Mouse (Mus musculus) cerebellum, adult 2 months (tissue): ENCODE results near the gene St8sia1. TPM values are rescaled to one million over a fixed set of nuclear protein-coding genes. Genes with fewer than 3 reads are reported as not detected.

ENCODE experiments used
- DNase-seq, 2 experiments: peaks; one replicate each; pipeline ENCODE4 v3.0.0; 2021
- H3K27ac ChIP-seq: fragments of 200-500 bp; 2 replicates; pipeline ENCODE4 v1.5.1; 2012; ENCODE audit warnings: low read length, control low read depth, inconsistent platforms; ENCODE audit not compliant: insufficient read depth
- H3K27me3 ChIP-seq: fragments of 200-500 bp; 2 replicates; pipeline ENCODE4 v1.6.1; 2012; ENCODE audit warnings: inconsistent platforms, mild to moderate bottlenecking, low read length, moderate library complexity; ENCODE audit not compliant: control insufficient read depth, insufficient read depth
- H3K4me1 ChIP-seq: fragments of 200-500 bp; 2 replicates; pipeline ENCODE4 v1.6.1; 2011; ENCODE audit warnings: low read length; ENCODE audit not compliant: control insufficient read depth, insufficient read depth
- H3K4me3 ChIP-seq: fragments of 200-500 bp; replicated peaks from 2 replicates; pipeline ENCODE3; 2011; ENCODE audit warnings: mild to moderate bottlenecking, low read depth, low read length, control low read depth; ENCODE audit not compliant: insufficient read depth
- CTCF ChIP-seq: fragments of 200-500 bp; IDR thresholded peaks from 2 replicates; pipeline ENCODE4 v1.5.1; 2011; ENCODE audit warnings: low read depth, mild to moderate bottlenecking, control low read depth, low read length, moderate library complexity, borderline replicate concordance; ENCODE audit not compliant: insufficient read depth
- POLR2A ChIP-seq: fragments of 200-500 bp; IDR thresholded peaks from 2 replicates; pipeline ENCODE4 v1.6.1; 2011; ENCODE audit warnings: low read length, control low read depth, borderline replicate concordance; ENCODE audit not compliant: insufficient read depth
- WGBS: fragments of 180-500 bp; shearing (Covaris S2); methylation state at CpG from one replicate; pipeline ENCODE4 v1.1.7; 2018; 5-methylcytosine and 5-hydroxymethylcytosine counted together
- polyA plus RNA-seq: library from polyadenylated mRNA; depleted of rRNA; stranded (reverse); fragments of >200 nt; gene quantifications from 2 replicates; pipeline ENCODE4 v1.2.3, GENCODE M21; 2012

St8sia1 gene
- polyA plus RNA-seq, 1 experiment: 22.2 TPM

- 86% methylated on average over 3 of the region's 3 CpGs for WGBS
- no peak overlapping the region for H3K4me3 ChIP-seq
These were observed 134.0 kb downstream of the St8sia1 start for GRCm38 (mm10) chr6:142830221-142830620.

GRCm38 (mm10) chr6:142825449-142825848, 138.8 kb downstream of the St8sia1 start:
- Histone ChIP-seq H3K4me1 (no peaks in the 10 kb centered on the region), H3K27ac (no peak overlapping the region), H3K4me3 (no peak overlapping the region), H3K27me3 (no peaks in the 10 kb centered on the region)
- WGBS: 90% methylated on average over 5 of the region's 5 CpGs
- TF ChIP-seq CTCF (no peak), POLR2A (no peak)
- DNase-seq: no peak

More at GRCm38 (mm10) chr6:142830221-142830620, 134.0 kb downstream of the St8sia1 start:
- Histone ChIP-seq H3K27me3 (no peaks in the 10 kb centered on the region), H3K4me1 (0 out of 2 replicates have a peak, but pooled peaks cover 3% of the 10 kb centered on the region), H3K27ac (no peak overlapping the region)
- no peak for DNase-seq
- TF ChIP-seq CTCF: no peak

DNA sequence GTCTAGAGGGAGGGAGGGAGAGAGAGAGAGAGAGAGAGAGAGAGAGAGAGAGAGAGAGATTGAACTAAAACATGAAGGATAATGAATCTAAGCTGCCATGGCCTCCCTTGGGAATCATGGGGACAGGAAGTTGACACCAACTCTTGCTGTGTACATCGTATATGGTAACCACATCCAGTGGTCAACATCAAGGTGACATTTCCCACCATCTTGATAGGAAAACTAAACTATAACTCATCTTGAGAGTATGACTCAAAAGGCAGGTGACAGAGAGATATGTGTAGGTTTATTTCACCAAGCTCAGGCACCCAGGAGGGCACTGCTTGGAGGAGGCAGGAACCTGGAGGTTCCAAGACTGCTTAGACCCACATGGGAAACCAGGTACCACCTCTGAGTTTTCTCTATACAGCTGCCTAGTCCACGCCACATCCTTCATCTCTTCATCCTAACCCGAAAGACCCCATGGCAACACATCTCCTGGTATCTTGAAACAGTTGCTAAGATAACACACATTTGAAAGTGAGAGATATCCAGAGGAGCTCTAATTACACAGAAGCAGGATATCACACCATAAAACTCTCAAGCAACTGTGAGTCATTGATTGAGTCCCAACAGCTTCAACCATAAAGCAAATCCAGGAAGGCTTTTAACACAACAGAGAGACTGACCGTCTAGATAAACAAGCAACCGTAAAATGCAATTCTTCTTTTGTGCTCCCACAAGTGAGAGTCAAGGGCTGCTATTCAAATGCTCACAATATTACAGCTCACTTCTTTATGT, 141.1 kb downstream of the St8sia1 start:
- no peak for DNase-seq
- H3K27ac ChIP-seq: no peak overlapping the region
- H3K27me3 ChIP-seq: no peaks in the 10 kb centered on the region
- TF ChIP-seq CTCF: no peak
- no peak for TF ChIP-seq POLR2A
- H3K4me1 ChIP-seq: no peaks in the 10 kb centered on the region
- WGBS: 90% methylated on average over 5 of the region's 5 CpGs
- H3K4me3 ChIP-seq: no peak overlapping the region

- TF ChIP-seq CTCF (no peak), POLR2A (no peak)
- H3K4me1 ChIP-seq: no peaks in the 10 kb centered on the region
- 96% methylated on average over 10 of the region's 10 CpGs for WGBS
These were observed 145.9 kb downstream of the St8sia1 start for GRCm38 (mm10) chr6:142818306-142818705.

GRCm38 (mm10) chr6:142815513-142815912, 148.7 kb downstream of the St8sia1 start:
- DNase-seq: no peak
- H3K27me3 ChIP-seq: no peaks in the 10 kb centered on the region
- WGBS: 53% methylated on average over 3 of the region's 3 CpGs
- H3K27ac ChIP-seq: no peak overlapping the region
- H3K4me1 ChIP-seq: no peaks in the 10 kb centered on the region
- no peak for TF ChIP-seq POLR2A
- TF ChIP-seq CTCF: no peak
- no peak overlapping the region for H3K4me3 ChIP-seq

More at GRCm38 (mm10) chr6:142818306-142818705, 145.9 kb downstream of the St8sia1 start:
- Histone ChIP-seq H3K4me3 (no peak overlapping the region), H3K27me3 (no peaks in the 10 kb centered on the region), H3K27ac (no peak overlapping the region)
- DNase-seq: no peak

GRCm38 (mm10) chr6:142814495-142814921, 149.7 kb downstream of the St8sia1 start:
- peak; percentile 17; the same call in 1 of the 2 replicates for TF ChIP-seq POLR2A
- TF ChIP-seq CTCF: peak; percentile 73; the same call in 1 of the 2 replicates
- Histone ChIP-seq H3K27me3 (no peaks in the 10 kb centered on the region), H3K4me1 (no peaks in the 10 kb centered on the region), H3K4me3 (peak overlapping the region; percentile 89), H3K27ac (no peak overlapping the region)
- peak; percentile 82 to 88 for DNase-seq
- under 1% methylated on average over 15 of the region's 15 CpGs for WGBS

GRCm38 (mm10) chr6:142814011-142814410, 150.2 kb downstream of the St8sia1 start:
- 57% methylated on average over 10 of the region's 10 CpGs for WGBS
- Histone ChIP-seq H3K4me3 (peak overlapping the region; percentile 89), H3K4me1 (no peaks in the 10 kb centered on the region), H3K27ac (no peak overlapping the region), H3K27me3 (no peaks in the 10 kb centered on the region)
- TF ChIP-seq POLR2A (no peak), CTCF (no peak)
- DNase-seq: no peak

DNA sequence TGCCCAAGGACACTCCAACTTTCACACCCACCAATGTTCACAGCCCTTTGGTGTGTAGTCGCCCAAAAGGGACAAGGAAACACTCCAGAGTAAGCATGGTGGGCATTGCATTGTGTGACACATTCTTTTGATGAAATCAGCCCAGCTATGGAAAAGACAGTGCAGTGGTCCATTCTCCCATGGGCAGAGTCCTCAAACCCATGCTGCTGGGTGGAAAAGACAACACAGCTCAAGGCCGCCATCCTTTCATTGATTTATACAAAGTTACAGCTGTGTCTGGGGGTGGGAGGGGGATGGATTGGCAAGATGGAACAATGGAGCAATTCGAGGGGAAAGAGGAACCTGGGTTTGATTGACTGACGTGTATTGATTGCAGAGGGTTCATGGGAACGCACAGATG, 151.3 kb downstream of the St8sia1 start:
- TF ChIP-seq CTCF: no peak
- TF ChIP-seq POLR2A: no peak
- WGBS: 88% methylated on average over 5 of the region's 5 CpGs
- DNase-seq: no peak
- Histone ChIP-seq H3K27me3 (no peaks in the 10 kb centered on the region), H3K27ac (no peak overlapping the region), H3K4me3 (no peak overlapping the region), H3K4me1 (no peaks in the 10 kb centered on the region)
